Mouse (Mus musculus) spleen, adult 2 months (tissue): ENCODE results near the gene Clec1b. TPM values are rescaled to one million over a fixed set of nuclear protein-coding genes. Genes with fewer than 3 reads are reported as not detected.

Experiments
- DNase-seq, 2 experiments: peaks; one replicate each; pipeline versions ENCODE4 v3.0.0 to v3.0.0-alpha.2; 2012 to 2021; ENCODE audit warnings: low spot score in 2 of 2, low read depth in 1 of 2
- H3K27ac ChIP-seq: fragments of 200-500 bp; 2 replicates; pipeline ENCODE4 v1.5.1; 2012; ENCODE audit warnings: low read length, inconsistent platforms; ENCODE audit not compliant: insufficient read depth
- H3K27me3 ChIP-seq: fragments of 200-500 bp; 2 replicates; pipeline ENCODE4 v1.6.1; 2012; ENCODE audit warnings: mild to moderate bottlenecking, moderate library complexity, low read length, inconsistent platforms; ENCODE audit not compliant: control insufficient read depth, insufficient read depth
- H3K36me3 ChIP-seq: fragments of 200-500 bp; 2 replicates; pipeline ENCODE4 v1.6.1; 2012; ENCODE audit warnings: mild to moderate bottlenecking, low read length, inconsistent platforms; ENCODE audit not compliant: control insufficient read depth, insufficient read depth
- H3K4me1 ChIP-seq: fragments of 200-500 bp; 2 replicates; pipeline ENCODE4 v1.6.1; 2011; ENCODE audit warnings: inconsistent platforms; ENCODE audit not compliant: control insufficient read depth, insufficient read depth, insufficient read length
- H3K4me3 ChIP-seq: fragments of 200-500 bp; 2 replicates; pipeline ENCODE4 v1.5.1; 2011; ENCODE audit warnings: mild to moderate bottlenecking, inconsistent platforms; ENCODE audit not compliant: insufficient read depth, insufficient read length; ENCODE audit errors: extremely low read depth
- CTCF ChIP-seq: fragments of 200-500 bp; IDR thresholded peaks from 2 replicates; pipeline ENCODE4 v1.5.1; 2011; ENCODE audit warnings: mild to moderate bottlenecking, inconsistent platforms; ENCODE audit not compliant: insufficient read depth, insufficient read length, insufficient replicate concordance; ENCODE audit errors: extremely low read depth
- POLR2A ChIP-seq: fragments of 200-500 bp; IDR thresholded peaks from 2 replicates; pipeline ENCODE4 v1.6.1; 2011; ENCODE audit warnings: low read depth, low read length, inconsistent platforms
- WGBS: fragments of 180-500 bp; shearing (Covaris S2); methylation state at CpG from one replicate; pipeline ENCODE4 v1.1.7; 2018; 5-methylcytosine and 5-hydroxymethylcytosine counted together
- polyA plus RNA-seq: library from polyadenylated mRNA; depleted of rRNA; stranded (reverse); fragments of >200 nt; gene quantifications from 2 replicates; pipeline ENCODE4 v1.2.3, GENCODE M21; 2012; rRNA removed

Clec1b gene
- 5.5 and 9.6 TPM in 2 replicates for polyA plus RNA-seq

GRCm38 (mm10) chr6:129396997-129397396, at the start of gene Clec1b:
TSS of gene Clec1b (plus strand) at chr6:129397297.
- TF ChIP-seq CTCF: no peak
- no peak for TF ChIP-seq POLR2A
- no peaks in the 10 kb centered on the region for H3K27me3 ChIP-seq
- DNase-seq: no peak
- H3K27ac ChIP-seq: peak within 1 kb of the TSS; percentile 46; the same call in 1 of the 2 replicates
- no peaks in the 10 kb centered on the region for H3K36me3 ChIP-seq
- H3K4me1 ChIP-seq: no peaks in the 10 kb centered on the region
- H3K4me3 ChIP-seq: no peak within 1 kb of the TSS
- WGBS: 74% methylated on average over 8 of the region's 8 CpGs

GRCm38 (mm10) chr6:129349524-129350352, 47.4 kb upstream of the Clec1b start:
- Histone ChIP-seq H3K27ac (peak overlapping the region; percentile 75), H3K27me3 (no peaks in the 10 kb centered on the region), H3K36me3 (no peaks in the 10 kb centered on the region), H3K4me3 (no peak overlapping the region), H3K4me1 (peaks cover 4% of the 10 kb centered on the region; the same call in 1 of the 2 replicates)
- TF ChIP-seq CTCF (no peak), POLR2A (no peak)
- DNase-seq: peak; percentile 18 to 27
- WGBS: 5% methylated on average over 4 of the region's 4 CpGs

- peak overlapping the region; percentile 51 for H3K27ac ChIP-seq
- WGBS: 72% methylated on average over 3 of the region's 3 CpGs
- TF ChIP-seq CTCF: no peak
- TF ChIP-seq POLR2A: no peak
- DNase-seq: no peak
- H3K36me3 ChIP-seq: no peaks in the 10 kb centered on the region
- no peak overlapping the region for H3K4me3 ChIP-seq
- peaks cover 4% of the 10 kb centered on the region; the same call in 1 of the 2 replicates for H3K4me1 ChIP-seq
- no peaks in the 10 kb centered on the region for H3K27me3 ChIP-seq
Observed at GRCm38 (mm10) chr6:129351091-129351490, 46.0 kb upstream of the Clec1b start.

GRCm38 (mm10) chr6:129355774-129356173, 41.3 kb upstream of the Clec1b start:
- DNase-seq: no peak
- TF ChIP-seq POLR2A: no peak
- no peak for TF ChIP-seq CTCF
- 55% methylated on average over 2 of the region's 2 CpGs for WGBS

GRCm38 (mm10) chr6:129356430-129356829, 40.7 kb upstream of the Clec1b start:
- DNase-seq: no peak
- Histone ChIP-seq H3K4me3 (no peak overlapping the region), H3K4me1 (peaks cover 5% of the 10 kb centered on the region; the same call in 1 of the 2 replicates), H3K36me3 (no peaks in the 10 kb centered on the region), H3K27me3 (no peaks in the 10 kb centered on the region), H3K27ac (no peak overlapping the region)
- no peak for TF ChIP-seq CTCF
- no peak for TF ChIP-seq POLR2A

More at GRCm38 (mm10) chr6:129355774-129356173, 41.3 kb upstream of the Clec1b start:
- Histone ChIP-seq H3K36me3 (no peaks in the 10 kb centered on the region), H3K4me1 (peaks cover 7% of the 10 kb centered on the region; the same call in 1 of the 2 replicates), H3K27me3 (no peaks in the 10 kb centered on the region), H3K27ac (no peak overlapping the region), H3K4me3 (no peak overlapping the region)

- DNase-seq: no peak
- Histone ChIP-seq H3K27me3 (no peaks in the 10 kb centered on the region), H3K36me3 (no peaks in the 10 kb centered on the region), H3K4me3 (no peak overlapping the region), H3K4me1 (peaks cover 3% of the 10 kb centered on the region; the same call in 1 of the 2 replicates), H3K27ac (no peak overlapping the region)
- TF ChIP-seq CTCF: no peak
- no peak for TF ChIP-seq POLR2A
- WGBS: 80% methylated on average over 2 of the region's 2 CpGs
Observed at GRCm38 (mm10) chr6:129359515-129359914, 37.6 kb upstream of the Clec1b start.

GRCm38 (mm10) chr6:129363942-129364341, 33.2 kb upstream of the Clec1b start:
- 94% methylated on average over 1 of the region's 1 CpGs for WGBS
- H3K4me3 ChIP-seq: no peak overlapping the region

More at GRCm38 (mm10) chr6:129363942-129364341, 33.2 kb upstream of the Clec1b start:
- H3K4me1 ChIP-seq: no peaks in the 10 kb centered on the region; the same call in 1 of the 2 replicates
- no peak for DNase-seq
- H3K27ac ChIP-seq: no peak overlapping the region
- no peaks in the 10 kb centered on the region for H3K27me3 ChIP-seq
- no peaks in the 10 kb centered on the region for H3K36me3 ChIP-seq
- no peak for TF ChIP-seq POLR2A
- TF ChIP-seq CTCF: no peak
